Mouse (Mus musculus) liver, postnatal 0 days (tissue): ENCODE measurements around the gene Mapk10.

ENCODE experiments used
- CTCF ChIP-seq: sonication (generic); IDR thresholded peaks from 2 replicates; pipeline ENCODE4 v1.5.1; 2016; ENCODE audit warnings: antibody characterized with exemption, low read depth
- EP300 ChIP-seq: IDR thresholded peaks from 2 replicates; pipeline ENCODE4 v1.6.1; 2016; ENCODE audit warnings: antibody characterized with exemption, low read depth, mild to moderate bottlenecking

DNA sequence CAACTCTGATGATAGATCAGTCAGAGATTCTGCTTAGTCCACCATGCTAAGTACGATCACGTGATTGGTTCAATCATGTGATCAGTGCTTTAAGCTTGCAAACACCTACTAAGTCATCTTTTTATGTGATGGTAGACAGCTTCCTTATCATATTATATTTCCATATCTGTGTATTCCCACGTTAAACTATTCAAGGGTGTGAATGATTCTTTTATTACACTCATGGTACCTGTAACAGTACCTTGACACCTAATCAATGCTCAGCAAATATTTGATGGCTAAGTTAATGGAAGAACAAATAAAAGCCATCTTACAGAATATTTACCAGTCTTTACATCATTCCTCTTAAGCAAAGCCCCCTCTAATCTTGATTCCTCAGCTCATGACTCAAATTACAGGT is 91.5 kb downstream of the Mapk10 start:
- no peak for TF ChIP-seq EP300
- no peak for TF ChIP-seq CTCF
